Mouse (Mus musculus): Measurements from ENCODE around the gene Myo9a.
A peak's percentile ranks its signal among the peaks of the same experiment; 100 is the strongest.
"Not testable (repeated sequence)": the region's sequence is repeated elsewhere in the genome, so short reads cannot be mapped to it uniquely, and the experiment has no call there.

Myo9a gene

DNA sequence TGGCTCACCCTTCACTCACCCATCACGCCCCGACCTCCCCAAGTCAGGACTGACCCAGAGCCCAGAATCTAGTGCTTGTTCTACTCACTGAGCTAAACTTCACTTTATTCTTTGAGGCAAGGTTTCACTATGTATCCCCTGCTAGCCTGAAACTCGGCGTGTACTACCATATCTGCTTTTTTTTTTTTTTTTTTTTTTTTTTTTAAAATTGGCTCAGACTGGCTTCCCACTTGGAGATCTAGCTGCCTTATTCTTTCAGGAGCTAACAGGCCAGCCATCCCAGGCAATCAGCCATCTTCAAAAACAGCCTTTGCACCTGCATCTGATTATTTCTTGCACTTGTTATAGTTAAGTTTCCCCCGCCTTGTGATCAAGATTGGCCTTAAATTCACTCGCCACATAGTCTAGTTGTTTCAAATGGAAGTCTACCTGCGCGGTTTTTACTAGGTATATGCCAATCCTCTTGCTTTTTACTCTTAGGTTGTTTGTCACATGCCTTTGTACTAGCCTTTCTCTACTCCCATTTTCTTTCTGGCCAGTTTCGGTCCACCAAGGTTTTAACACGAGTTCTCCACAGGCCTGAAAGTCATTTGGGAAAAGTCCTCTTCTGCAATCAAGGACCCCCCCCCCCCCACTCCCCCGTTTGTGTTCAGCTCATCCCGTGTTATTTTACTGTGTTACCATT lies 973 bp upstream of the Myo9a start:
- DNase-seq (ENCODE audit: extremely low read depth, insufficient read length, low spot score), result no peak

DNA sequence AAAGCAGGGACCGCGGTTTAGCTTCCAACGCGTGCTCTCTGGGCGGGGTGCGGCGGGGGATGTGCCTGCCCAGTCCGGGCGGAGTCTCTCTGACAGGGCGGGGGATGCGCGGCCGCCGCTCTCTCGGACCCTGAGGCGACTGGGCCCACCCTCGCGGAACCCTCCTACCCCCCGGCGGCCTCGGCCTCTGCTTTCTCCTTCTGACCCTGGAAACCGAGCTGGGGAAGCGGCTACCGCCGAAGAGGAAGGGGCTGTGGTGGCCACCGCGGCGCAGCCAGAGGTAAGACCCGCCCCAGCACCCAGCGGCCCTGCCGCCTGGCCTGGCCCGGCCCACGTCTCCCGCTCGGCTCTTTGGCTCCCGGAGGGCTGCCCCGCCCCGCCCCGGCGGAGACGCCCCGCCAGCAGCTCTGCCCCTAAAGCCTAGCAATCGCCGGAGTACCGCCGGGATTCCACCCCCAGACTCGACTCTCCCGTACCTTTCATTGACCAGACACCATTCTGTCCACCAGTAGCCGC lies 428 bp downstream of the Myo9a start:
- peak; percentile 93 for DNase-seq (ENCODE audit: extremely low read depth, insufficient read length, low spot score)

DNA sequence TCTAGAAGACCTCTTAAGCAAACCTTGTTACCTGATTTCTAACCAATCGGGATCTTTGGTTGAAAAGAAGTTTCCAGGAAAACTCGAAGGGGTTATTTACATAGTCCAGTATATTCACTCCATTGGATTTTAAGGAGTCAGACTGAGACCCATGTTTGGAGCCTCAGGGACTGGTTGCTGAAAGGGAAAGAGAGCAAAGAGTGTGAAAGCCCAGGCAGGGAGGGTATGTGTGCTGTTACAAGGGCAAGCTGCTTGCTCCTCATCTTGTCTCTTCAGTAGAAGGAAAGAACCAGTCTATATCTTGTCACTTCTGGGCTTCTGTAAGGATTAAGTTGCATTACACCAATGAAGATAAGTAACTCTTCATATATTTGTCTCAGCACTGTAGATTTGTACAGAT lies 1.3 kb downstream of the Myo9a start:
- DNase-seq (ENCODE audit: extremely low read depth, insufficient read length, low spot score), result no peak

DNA sequence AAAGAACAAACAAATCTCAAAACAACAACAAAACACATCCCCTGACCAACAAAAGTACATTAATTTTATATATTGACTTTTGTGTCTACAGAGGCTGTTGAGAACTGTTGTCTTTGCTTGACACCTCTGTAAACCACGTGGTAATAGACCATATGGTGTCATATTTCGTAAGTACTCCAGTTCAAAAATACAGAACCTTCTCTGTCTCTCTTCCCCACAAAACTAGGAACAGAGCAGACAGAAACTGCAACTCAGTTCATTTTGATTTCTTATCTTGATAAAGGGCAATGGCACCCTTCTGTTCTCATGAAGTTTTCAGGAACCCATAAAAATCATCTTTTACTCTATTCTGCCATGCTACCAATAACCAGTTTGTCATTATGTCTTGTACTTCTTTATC lies 4.5 kb downstream of the Myo9a start:
- DNase-seq (ENCODE audit: extremely low read depth, insufficient read length, low spot score), result no peak

DNA sequence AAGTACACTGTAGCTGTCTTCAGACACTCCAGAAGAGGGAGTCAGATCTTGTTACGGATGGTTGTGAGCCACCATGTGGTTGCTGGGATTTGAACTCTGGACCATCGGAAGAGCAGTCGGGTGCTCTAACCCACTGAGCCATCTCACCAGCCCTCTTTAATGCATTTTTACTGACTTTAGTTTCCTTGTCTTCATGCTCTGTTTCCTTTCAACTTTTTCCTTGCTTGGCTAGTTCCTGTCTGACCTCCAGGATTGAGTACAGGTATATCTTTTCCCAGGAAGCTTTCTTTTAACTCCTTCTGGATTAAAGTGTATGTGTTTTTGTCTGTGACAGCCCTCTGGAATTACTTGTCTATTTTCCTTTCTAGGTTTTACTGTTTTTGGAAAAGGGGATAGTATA lies 6.3 kb downstream of the Myo9a start:
- DNase-seq (ENCODE audit: extremely low read depth, insufficient read length, low spot score), result not testable (repeated sequence)

DNA sequence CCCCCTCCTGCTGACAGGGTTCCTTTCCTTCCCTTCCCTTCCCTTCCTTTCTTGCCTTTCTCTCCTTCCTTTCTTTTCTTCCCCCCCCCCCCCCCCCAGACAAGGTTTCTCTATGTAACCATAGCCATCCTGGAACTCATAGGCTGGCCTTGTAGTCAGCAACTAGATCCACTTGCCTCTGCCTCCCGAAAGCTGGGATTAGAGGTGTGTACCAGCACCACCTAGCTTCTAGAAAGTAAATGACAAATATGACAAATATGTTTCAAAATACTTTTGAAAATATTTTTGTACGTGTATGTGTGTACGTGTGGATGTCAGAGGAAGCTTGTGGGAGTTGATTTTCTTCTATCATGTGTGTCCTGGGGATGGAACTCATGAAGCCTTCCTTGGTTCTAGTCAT lies 9.8 kb downstream of the Myo9a start:
- DNase-seq (ENCODE audit: extremely low read depth, insufficient read length, low spot score), result peak; percentile 30

DNA sequence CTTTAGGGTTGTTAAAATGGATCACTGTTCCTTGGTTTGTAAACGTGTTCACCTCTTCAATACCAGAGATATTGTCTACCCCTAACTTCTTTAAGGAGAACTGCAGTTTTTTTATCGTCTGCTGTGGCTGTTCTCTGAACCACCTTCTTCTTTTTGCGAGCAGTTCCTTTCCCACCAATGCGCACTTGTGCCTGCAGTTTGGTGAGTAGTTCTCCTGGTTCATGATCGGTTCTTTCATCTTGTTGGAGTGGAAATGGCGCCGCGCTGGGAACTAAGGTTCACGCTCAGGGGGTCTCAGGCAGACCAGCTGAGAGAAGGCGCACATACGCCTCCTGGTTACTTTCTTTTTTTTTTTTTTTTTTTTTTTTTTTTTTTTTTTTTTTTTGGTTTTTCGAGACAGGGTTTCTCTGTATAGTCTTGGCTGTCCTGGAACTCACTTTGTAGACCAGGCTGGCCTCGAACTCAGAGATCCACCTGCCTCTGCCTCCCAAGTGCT lies 16.3 kb downstream of the Myo9a start:
- not testable (repeated sequence) for DNase-seq (ENCODE audit: extremely low read depth, insufficient read length, low spot score)

DNA sequence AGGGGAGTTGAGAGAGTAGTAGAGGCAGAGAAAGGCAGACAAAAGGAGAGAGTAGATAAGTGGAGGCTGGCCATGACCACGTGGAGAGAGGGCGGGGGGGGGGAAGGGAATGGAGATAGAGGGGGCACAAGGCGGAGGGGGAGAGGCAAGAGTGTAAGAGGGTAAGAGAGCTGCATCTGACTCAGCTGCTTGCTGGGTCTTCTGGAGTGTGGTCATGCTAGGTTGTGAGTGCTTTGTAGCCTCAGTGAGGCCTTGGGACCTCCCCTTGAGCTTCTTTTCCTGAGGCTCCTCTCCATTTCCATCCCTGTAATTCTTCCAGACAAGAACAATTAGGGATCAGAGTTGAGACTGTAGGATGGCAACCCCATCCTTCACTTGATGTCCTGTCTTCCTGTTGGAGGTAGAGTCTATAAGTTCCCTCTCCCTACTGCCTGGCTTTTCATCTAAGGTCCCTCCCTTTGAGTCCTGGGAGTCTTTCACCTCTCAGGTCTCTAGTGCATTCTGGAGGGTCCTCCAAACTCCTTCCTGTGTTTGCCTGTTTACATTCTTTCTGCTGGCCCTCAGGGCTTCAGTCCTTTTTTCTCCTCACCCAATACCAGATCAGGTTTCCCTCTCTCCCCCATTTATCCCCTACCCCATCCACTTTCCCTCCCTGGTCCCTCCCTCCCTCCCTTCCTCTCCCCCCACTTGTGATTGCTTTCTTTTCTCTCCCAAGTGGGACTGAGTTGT lies 55.5 kb downstream of the Myo9a start:
- not testable (repeated sequence) for DNase-seq (ENCODE audit: extremely low read depth, insufficient read length, low spot score)

DNA sequence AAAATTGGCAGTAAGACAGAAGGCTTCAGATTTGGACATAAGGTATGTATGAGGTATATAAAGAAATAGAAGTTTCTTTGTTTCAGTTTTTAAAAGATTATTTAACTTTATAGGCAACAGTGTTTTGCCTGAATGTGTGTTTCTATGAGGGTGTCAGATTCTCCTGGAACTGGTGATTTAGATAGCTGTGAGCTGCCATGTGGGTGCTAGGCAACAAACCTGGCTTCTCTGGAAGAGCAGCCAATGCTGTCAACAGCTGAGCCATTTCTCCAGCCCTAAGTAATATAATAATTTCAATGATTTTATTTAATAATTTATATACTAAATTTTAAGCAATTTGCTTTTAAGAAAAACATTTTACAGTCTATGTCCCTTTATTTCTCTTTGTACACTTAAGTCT lies 133.9 kb downstream of the Myo9a start:
- DNase-seq (ENCODE audit: extremely low read depth, insufficient read length, low spot score), result no peak

DNA sequence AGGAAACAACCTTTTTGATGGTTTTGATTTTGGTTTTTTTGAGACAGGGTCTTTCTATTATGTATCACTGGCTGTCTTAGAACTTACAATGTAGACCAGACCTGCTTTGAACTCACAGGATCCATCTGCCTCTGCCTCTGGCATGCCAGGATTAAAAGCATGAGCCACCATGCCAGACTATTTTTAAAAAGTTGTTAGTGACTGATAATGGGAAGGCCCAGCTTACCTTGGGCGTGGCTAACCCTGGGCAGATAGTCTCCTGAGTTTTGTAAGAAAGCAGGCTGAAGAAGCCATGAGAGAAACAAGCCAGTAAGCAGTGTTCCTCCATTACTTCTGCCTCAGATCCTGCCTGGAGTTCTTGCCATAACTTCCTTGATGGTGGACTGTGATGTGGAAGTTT lies 152.7 kb downstream of the Myo9a start:
- DNase-seq (ENCODE audit: extremely low read depth, insufficient read length, low spot score), result no peak

DNA sequence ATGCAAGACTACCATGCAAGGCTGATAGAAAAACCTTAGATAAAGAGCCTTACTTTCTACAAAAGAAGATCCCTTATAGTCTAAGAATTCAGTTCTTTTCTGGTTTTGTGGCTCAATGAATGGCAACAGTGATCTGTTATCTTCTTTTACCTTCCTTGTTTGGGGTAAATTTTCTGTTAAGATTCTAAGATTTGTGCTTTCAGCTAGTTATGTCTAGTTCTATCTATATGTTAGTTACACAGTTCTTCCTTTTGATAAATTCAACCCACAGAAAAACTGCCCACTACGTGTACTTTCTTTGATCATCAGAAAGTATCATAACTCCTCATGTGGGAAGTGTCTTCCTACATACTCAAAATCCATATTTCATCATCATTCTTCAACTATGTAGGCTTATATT lies 164.1 kb downstream of the Myo9a start:
- no peak for DNase-seq (ENCODE audit: extremely low read depth, insufficient read length, low spot score)

DNA sequence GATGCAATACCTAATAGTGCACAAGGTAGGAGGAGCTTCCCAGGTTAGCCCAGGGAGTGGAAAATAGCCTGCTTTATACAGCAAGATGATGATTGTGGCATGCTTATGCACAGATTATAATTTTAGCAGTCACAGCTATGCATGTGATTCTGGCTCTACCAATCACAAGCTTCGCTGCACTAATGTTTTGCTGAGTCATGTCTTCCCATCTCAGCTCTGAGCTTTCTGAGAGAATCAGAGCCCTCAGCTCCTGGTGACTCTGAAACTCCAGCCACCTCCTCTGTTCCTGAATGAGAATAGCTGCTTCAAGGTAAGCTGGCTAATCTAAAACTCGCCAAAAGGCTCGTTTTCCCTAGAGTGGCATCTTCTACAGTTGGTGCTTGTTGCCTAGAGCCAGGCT lies 179.6 kb downstream of the Myo9a start:
- DNase-seq (ENCODE audit: extremely low read depth, insufficient read length, low spot score), result no peak

DNA sequence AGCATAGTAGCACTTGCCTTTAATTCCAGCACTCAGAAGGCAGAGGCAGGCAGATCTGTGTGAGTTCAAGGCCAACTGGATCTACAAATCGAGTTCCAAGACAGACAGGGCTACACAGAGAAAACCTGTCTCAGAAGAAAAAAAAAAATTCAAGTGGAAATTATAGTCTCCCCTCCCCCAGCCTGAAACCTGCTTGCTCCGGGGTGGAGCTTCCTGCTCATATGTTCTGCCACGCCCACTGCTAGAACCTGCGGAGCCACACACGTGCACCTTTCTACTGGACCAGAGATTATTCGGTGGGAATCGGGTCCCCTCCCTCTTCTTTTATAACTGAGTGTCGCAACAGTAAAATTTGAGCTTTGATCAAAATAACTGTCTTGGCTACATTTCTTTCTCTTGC lies 185.2 kb downstream of the Myo9a start:
- not testable (repeated sequence) for DNase-seq (ENCODE audit: extremely low read depth, insufficient read length, low spot score)

DNA sequence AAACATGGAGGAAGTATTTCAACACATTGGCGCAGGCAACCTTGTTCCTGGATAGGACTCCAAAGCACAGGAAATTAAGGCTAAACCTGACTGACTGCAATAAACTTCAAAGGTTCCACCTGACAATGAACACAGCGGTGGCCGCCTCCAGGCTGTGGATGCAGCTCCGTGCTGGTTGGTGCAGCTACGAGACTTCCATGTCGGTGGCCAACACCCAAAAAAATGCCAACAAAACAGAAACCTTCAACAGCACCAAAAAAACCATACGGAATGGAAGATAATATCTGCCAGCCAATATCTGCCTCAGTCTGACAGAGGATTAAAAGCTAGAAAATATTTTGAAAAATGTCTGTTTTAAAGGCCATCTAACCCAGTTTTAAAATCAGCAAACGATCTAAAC lies 187.8 kb downstream of the Myo9a start:
- no peak for DNase-seq (ENCODE audit: extremely low read depth, insufficient read length, low spot score)

DNA sequence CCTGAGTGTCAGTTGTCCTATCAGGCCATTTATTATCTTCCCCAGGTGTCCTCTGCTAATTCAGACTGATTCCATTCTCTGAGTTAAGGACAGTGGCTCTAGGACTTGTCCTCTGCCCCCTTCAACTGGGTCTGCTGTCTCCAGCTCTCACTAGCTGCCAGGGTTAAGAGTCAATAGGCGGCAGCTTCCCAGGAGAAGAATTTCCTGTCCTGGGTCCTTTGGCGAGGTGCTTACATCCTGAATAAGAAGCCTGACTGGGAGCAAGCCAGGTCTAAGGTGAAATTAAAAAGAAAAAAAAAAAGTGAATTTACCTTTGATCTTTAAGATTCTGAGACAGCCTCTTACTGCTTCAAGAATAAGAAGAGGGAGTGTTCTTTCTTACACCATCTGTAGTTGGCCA lies 189.0 kb downstream of the Myo9a start:
- no peak for DNase-seq (ENCODE audit: extremely low read depth, insufficient read length, low spot score)

DNA sequence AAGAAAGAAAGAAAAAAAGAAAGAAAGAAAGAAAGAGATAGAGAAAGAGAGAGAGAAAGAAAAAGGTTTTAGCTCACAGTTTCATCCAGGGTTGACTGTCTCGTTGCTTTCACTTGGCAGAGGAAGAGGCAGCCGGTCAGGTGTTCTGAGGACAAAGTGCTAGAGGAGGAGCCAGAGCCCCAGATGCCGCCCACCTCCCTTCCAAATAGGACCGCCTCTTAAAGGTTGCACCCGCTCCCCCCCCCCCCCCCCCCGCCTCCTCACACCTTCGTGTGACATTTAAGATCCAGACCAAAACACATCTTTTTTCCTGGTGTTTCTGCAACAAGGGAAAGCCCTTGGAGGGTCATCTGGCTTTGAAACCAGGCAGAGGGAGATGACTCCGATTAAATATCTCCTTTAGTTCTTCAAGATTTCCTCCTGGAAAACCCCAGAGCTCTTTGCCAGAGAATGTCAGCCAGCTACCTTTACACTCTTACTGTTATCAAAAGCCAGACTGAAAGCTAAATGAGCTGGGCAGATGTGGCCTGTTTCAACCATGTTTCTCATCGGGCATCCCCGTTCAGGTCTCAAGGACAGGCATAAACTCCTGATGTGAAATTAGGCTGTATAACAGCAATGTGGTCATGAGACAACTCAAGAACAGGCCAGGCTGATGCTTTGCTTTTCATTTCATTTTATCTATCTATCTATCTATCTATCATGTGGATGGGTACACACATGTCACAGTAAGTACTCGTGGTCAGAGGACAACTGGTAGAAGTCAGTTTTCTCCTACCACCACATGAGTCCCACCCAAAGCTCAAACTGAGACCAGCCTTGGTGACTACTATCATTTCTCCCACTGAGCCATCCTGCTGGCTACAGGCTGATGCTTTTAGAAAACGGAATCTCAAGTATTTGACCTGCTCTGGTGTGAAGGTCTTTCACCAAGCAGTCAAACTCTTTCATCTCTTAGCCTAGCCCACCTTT lies 190.5 kb downstream of the Myo9a start:
- no peak for DNase-seq (ENCODE audit: extremely low read depth, insufficient read length, low spot score)

DNA sequence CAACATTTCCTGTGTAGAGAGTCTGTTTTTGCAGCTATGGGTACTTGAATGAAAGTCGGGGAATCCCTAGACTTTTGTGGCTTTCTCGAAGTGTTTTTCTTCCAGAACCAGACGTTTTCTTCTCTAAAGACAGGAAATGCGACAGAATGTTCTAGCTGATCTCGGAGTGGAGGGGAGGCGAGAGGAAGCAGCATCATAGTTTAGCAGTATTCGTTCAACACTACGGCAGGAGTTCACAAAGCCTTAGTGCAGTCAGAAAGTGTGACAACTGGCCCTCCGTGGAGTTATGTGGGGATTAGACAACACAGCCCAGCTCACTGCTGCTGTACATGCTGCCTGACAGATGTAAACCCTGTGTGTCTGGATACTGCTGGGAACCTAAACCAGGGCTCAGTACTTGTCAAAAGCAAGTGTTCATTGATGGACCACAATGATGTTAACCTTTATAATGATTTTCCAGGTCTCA lies 191.2 kb downstream of the Myo9a start:
- no peak for DNase-seq (ENCODE audit: extremely low read depth, insufficient read length, low spot score)

DNA sequence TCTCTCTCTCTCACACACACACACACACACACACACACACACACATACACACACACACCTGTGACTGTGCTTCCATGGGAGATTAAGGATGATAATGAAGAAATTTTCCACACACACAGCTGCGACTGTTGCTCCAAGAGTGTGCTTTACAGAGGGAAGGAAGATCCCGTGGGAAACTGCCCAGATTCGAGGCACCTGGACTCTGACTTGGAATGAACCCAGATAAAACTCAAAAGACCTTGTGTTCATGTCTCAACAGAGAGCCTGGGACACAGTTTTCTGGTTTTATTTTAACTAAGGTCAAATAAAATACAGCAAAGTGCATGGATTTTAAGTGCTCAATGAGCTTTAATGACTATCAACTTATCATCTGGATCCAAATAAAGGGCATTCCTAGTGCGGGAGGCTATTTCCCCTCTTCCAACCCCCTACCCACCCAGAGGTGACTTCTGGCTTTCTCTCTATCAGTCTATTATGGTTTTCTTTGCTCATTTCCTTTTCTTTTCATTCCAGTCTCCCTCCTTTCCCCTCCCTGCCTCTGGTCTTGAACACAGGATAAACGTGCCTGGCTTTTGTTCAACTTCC lies 191.9 kb downstream of the Myo9a start:
- DNase-seq (ENCODE audit: extremely low read depth, insufficient read length, low spot score), result no peak

DNA sequence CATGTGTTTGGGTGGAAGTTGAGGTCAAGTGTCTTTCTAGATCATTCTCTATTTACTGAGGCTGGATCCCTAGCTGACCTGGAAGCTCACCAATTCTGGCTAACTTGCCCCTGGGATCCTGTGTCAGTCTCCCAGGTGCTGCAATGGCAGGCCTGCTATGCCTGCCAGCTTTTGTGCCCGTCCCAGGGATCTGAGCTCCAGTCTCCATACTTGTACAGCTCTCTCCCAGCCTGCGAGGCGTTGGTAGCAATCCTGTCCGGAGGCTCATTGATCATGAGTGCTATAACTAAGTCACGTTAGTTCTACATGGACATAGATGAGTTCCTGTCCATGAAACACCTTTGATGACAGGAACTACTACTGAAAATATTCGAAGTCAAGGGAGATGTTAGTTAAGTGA lies 193.1 kb downstream of the Myo9a start:
- DNase-seq (ENCODE audit: extremely low read depth, insufficient read length, low spot score), result no peak

DNA sequence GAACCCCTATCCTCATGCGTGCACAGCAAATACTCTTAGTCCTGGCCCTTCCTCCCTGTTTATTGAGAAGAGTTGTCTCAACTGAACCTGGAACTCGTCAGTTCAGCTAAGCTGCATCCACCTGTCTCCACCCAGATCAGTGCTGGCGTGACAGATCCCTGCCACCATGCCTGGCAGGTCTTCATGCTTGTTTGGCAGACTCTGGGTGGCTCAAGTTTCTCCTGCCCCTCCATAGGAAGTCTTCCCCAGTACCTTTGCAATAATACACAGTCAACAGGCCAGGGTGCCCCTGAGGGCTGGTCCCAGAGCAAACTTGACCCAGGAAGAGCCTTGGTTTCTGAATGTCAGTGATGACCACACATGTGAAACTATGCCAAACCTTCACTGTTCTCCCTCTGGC lies 194.5 kb downstream of the Myo9a start:
- DNase-seq (ENCODE audit: extremely low read depth, insufficient read length, low spot score), result no peak
